Comparison of ENCODE assay signal across 14 mouse cellular contexts in the genomic region with DNA sequence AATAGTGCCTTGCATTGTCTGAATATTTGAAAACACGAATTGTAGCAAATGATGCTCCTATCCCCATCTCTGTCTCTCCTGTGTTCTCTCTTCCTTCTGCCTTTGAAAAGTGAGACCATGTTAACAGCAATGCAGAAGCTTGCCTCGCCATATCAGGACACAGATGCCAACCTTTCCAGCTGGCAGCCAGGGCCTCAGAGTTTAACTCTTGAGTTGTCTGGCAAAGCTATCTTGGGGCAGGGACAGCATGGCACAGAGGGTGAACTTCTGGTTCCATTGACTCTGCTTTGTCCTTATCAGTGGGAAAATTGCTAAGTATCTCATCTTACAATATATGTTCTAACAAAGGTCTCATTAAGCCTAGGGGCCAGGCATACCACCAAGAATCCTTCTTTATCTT.
DNase-seq lines count a peak whose midpoint lies in the region; ATAC-seq and TF ChIP-seq lines count a peak whose summit lies in the region.
"Had no signal": no experiment of that assay in that cellular context is flagged by ENCODE, and none has a peak within 500 bp of the region (broad histone marks: within the 10 kb centered on the region; RNA-seq: fewer than 3 reads in every experiment).

No protein-coding gene starts in this region.

- no peak for TF ChIP-seq EP300 in heart, postnatal 0 days (IDR thresholded peaks at IDR 0.05; ENCODE audit: low read depth)

- WGBS in forebrain, embryonic 12.5 days, result 74% methylated on average over 2 of the region's 2 CpGs
- 86% methylated on average over 2 of the region's 2 CpGs for WGBS in forebrain, embryonic 10.5 days
- 27% methylated on average over 2 of the region's 2 CpGs for WGBS in heart, postnatal 0 days
- 63% methylated on average over 2 of the region's 2 CpGs for WGBS in heart, embryonic 11.5 days (ENCODE audit: insufficient replicate concordance)
- WGBS in neural tube, embryonic 13.5 days, result 55% methylated on average over 2 of the region's 2 CpGs

- peaks cover 31% of the 10 kb centered on the region for H3K4me1 ChIP-seq in forebrain, embryonic 12.5 days
- H3K4me1 ChIP-seq in forebrain, embryonic 10.5 days, result peaks cover 25% of the 10 kb centered on the region
- peaks cover 61% of the 10 kb centered on the region for H3K4me1 ChIP-seq in heart, postnatal 0 days (ENCODE audit: control insufficient read depth, insufficient read depth)
- peaks cover 29% of the 10 kb centered on the region for H3K4me1 ChIP-seq in heart, embryonic 11.5 days (ENCODE audit: control insufficient read depth, insufficient read depth, low read length)
- peaks cover 68% of the 10 kb centered on the region for H3K4me1 ChIP-seq in neural tube, embryonic 13.5 days (replicated peaks)

- peaks cover 29% of the 10 kb centered on the region for H3K36me3 ChIP-seq in forebrain, embryonic 12.5 days (replicated peaks)
- peaks cover 34% of the 10 kb centered on the region for H3K36me3 ChIP-seq in forebrain, embryonic 10.5 days (replicated peaks)
- peaks cover 14% of the 10 kb centered on the region for H3K36me3 ChIP-seq in heart, postnatal 0 days (replicated peaks; ENCODE audit: control insufficient read depth, insufficient read depth, low read length)
- peaks cover 6% of the 10 kb centered on the region for H3K36me3 ChIP-seq in heart, embryonic 11.5 days (ENCODE audit: control insufficient read depth, insufficient read depth, low read length)
- 0 out of 2 replicates have a peak, but pooled peaks cover 7% of the 10 kb centered on the region for H3K36me3 ChIP-seq in neural tube, embryonic 13.5 days

- ATAC-seq in forebrain, embryonic 12.5 days (ENCODE audit: low FRiP score), result no peak
- no peak for ATAC-seq in heart, postnatal 0 days (ENCODE audit: insufficient read depth, low read depth)
- no peak for ATAC-seq in heart, embryonic 11.5 days (replicated peaks; ENCODE audit: insufficient number of reproducible peaks, low FRiP score, low TSS enrichment)
- no peak for ATAC-seq in neural tube, embryonic 13.5 days (ENCODE audit: low read depth)

- no peak for TF ChIP-seq CTCF in heart, postnatal 0 days (IDR thresholded peaks at IDR 0.05; ENCODE audit: low read depth)

- H3K9me3 ChIP-seq in forebrain, embryonic 12.5 days, result no peaks in the 10 kb centered on the region
- H3K9me3 ChIP-seq in forebrain, embryonic 10.5 days, result no peaks in the 10 kb centered on the region
- H3K9me3 ChIP-seq in heart, postnatal 0 days (replicated peaks; ENCODE audit: control insufficient read depth, low read length), result no peaks in the 10 kb centered on the region
- no peaks in the 10 kb centered on the region for H3K9me3 ChIP-seq in heart, embryonic 11.5 days (replicated peaks; ENCODE audit: control insufficient read depth, low read length)
- no peaks in the 10 kb centered on the region for H3K9me3 ChIP-seq in neural tube, embryonic 13.5 days
- H3K9me3 ChIP-seq: neural tube, embryonic 12.5 days had no signal

- no peak overlapping the region for H3K27ac ChIP-seq in forebrain, embryonic 12.5 days
- H3K27ac ChIP-seq in forebrain, embryonic 10.5 days, result no peak overlapping the region
- peak overlapping the region; percentile 59; the same call in 1 of the 2 replicates for H3K27ac ChIP-seq in heart, postnatal 0 days (ENCODE audit: low read depth)
- no peak overlapping the region for H3K27ac ChIP-seq in heart, embryonic 11.5 days (ENCODE audit: low read depth, low read length)
- no peak overlapping the region for H3K27ac ChIP-seq in neural tube, embryonic 13.5 days (replicated peaks)
- H3K27ac ChIP-seq: liver, embryonic 14.5 days; neural tube, embryonic 12.5 days had no signal

- H3K4me3 ChIP-seq in forebrain, embryonic 12.5 days (replicated peaks), result no peak overlapping the region
- no peak overlapping the region for H3K4me3 ChIP-seq in forebrain, embryonic 10.5 days
- H3K4me3 ChIP-seq in heart, postnatal 0 days (ENCODE audit: low read depth, low read length), result no peak overlapping the region
- no peak overlapping the region for H3K4me3 ChIP-seq in heart, embryonic 11.5 days (ENCODE audit: low read depth, low read length)
- no peak overlapping the region for H3K4me3 ChIP-seq in neural tube, embryonic 13.5 days
- H3K4me3 ChIP-seq: neural tube, embryonic 12.5 days had no signal

- no peaks in the 10 kb centered on the region for H3K27me3 ChIP-seq in forebrain, embryonic 12.5 days
- no peaks in the 10 kb centered on the region for H3K27me3 ChIP-seq in forebrain, embryonic 10.5 days (ENCODE audit: poor library complexity, severe bottlenecking)
- no peaks in the 10 kb centered on the region for H3K27me3 ChIP-seq in heart, postnatal 0 days (ENCODE audit: control insufficient read depth, insufficient read depth, low read length)
- no peaks in the 10 kb centered on the region for H3K27me3 ChIP-seq in heart, embryonic 11.5 days (ENCODE audit: control insufficient read depth, insufficient read depth, low read length)
- no peaks in the 10 kb centered on the region for H3K27me3 ChIP-seq in neural tube, embryonic 13.5 days
- H3K27me3 ChIP-seq: neural tube, embryonic 12.5 days had no signal

- 0 out of 2 replicates have a peak overlapping the region, but pooled peaks have one; percentile 1 for H3K4me2 ChIP-seq in forebrain, embryonic 12.5 days
- H3K4me2 ChIP-seq in heart, postnatal 0 days (ENCODE audit: low read depth, low read length), result peak overlapping the region; percentile 16; the same call in 1 of the 2 replicates
- no peak overlapping the region for H3K4me2 ChIP-seq in heart, embryonic 11.5 days
- H3K4me2 ChIP-seq in neural tube, embryonic 13.5 days, result peak overlapping the region; percentile 77
- H3K4me2 ChIP-seq: neural tube, embryonic 12.5 days had no signal

- H3K9ac ChIP-seq in forebrain, embryonic 12.5 days, result no peak overlapping the region
- no peak overlapping the region for H3K9ac ChIP-seq in heart, postnatal 0 days (replicated peaks; ENCODE audit: low read depth, low read length)
- no peak overlapping the region for H3K9ac ChIP-seq in heart, embryonic 11.5 days (ENCODE audit: low read depth, low read length)
- peak overlapping the region; percentile 41; the same call in 1 of the 2 replicates for H3K9ac ChIP-seq in neural tube, embryonic 13.5 days
- H3K9ac ChIP-seq: liver, embryonic 14.5 days; neural tube, embryonic 12.5 days had no signal

- DNase-seq in forebrain, embryonic 10.5 days (ENCODE audit: extremely low spot score, low spot score), result no peak
- DNase-seq in heart, postnatal 0 days (ENCODE audit: low spot score), result no peak
- DNase-seq in neural tube, embryonic 10.5 days (ENCODE audit: extremely low spot score, low spot score), result no peak
- no peak for DNase-seq in kidney, postnatal 10 days
- DNase-seq in adrenal gland, postnatal 36 days, result no peak
- DNase-seq: cerebellum, adult 9-11 months; gastrocnemius, postnatal 14 days; lung, postnatal 14 days; thymus, postnatal 25 days had no signal
